Mouse (Mus musculus): Measurements from ENCODE around the gene Ndufs1. TPM values are rescaled to one million over a fixed set of nuclear protein-coding genes. Genes with fewer than 3 reads are reported as not detected.

Gene Ndufs1
- polyA plus RNA-seq, 1 experiment from 2014 or later: 132 TPM

GRCm38 (mm10) chr1:63131766-63132165, 44.9 kb downstream of the Ndufs1 start:
- H3K9me3 ChIP-seq: no peaks in the 10 kb centered on the region
- H3K9ac ChIP-seq: no peak overlapping the region
- 89% methylated on average over 11 of the region's 11 CpGs for WGBS
- H3K36me3 ChIP-seq: 0 out of 2 replicates have a peak, but pooled peaks cover 4% of the 10 kb centered on the region
- H3K4me3 ChIP-seq: no peak overlapping the region
- H3K27ac ChIP-seq: no peak overlapping the region
- no peak for ATAC-seq (ENCODE audit: borderline replicate concordance, extremely low read depth, low FRiP score, low TSS enrichment)
- no peak overlapping the region for H3K4me2 ChIP-seq
- peaks cover 7% of the 10 kb centered on the region; the same call in 1 of the 2 replicates for H3K4me1 ChIP-seq
- H3K27me3 ChIP-seq: no peaks in the 10 kb centered on the region

GRCm38 (mm10) chr1:63130883-63131282, 45.8 kb downstream of the Ndufs1 start:
- Histone ChIP-seq H3K9me3 (no peaks in the 10 kb centered on the region), H3K27ac (no peak overlapping the region), H3K4me1 (peaks cover 7% of the 10 kb centered on the region; the same call in 1 of the 2 replicates), H3K9ac (no peak overlapping the region), H3K4me3 (no peak overlapping the region), H3K27me3 (no peaks in the 10 kb centered on the region), H3K4me2 (no peak overlapping the region), H3K36me3 (0 out of 2 replicates have a peak, but pooled peaks cover 4% of the 10 kb centered on the region)
- ATAC-seq (ENCODE audit: borderline replicate concordance, extremely low read depth, low FRiP score, low TSS enrichment): no peak
- WGBS: 85% methylated on average over 2 of the region's 2 CpGs

- peaks cover 7% of the 10 kb centered on the region; the same call in 1 of the 2 replicates for H3K4me1 ChIP-seq
- peak overlapping the region; percentile 28 for H3K4me3 ChIP-seq
- peak overlapping the region; percentile 54 for H3K4me2 ChIP-seq
- peaks cover 8% of the 10 kb centered on the region for H3K36me3 ChIP-seq
- H3K27me3 ChIP-seq: no peaks in the 10 kb centered on the region
- H3K9me3 ChIP-seq: no peaks in the 10 kb centered on the region
- peak overlapping the region; percentile 59; the same call in 1 of the 2 replicates for H3K27ac ChIP-seq
- peak; percentile 70; the same call in 1 of the 2 replicates for ATAC-seq (ENCODE audit: borderline replicate concordance, extremely low read depth, low FRiP score, low TSS enrichment)
- 0 out of 2 replicates have a peak overlapping the region, but pooled peaks have one; percentile 16 for H3K9ac ChIP-seq
- 20% methylated on average over 18 of the region's 18 CpGs for WGBS
These were observed 46.6 kb downstream of the Ndufs1 start for GRCm38 (mm10) chr1:63129857-63130690.

- H3K27ac ChIP-seq: no peak overlapping the region
- ATAC-seq (ENCODE audit: borderline replicate concordance, extremely low read depth, low FRiP score, low TSS enrichment): no peak
- 54% methylated on average over 3 of the region's 3 CpGs for WGBS
- no peaks in the 10 kb centered on the region for H3K27me3 ChIP-seq
- H3K4me3 ChIP-seq: no peak overlapping the region
- H3K4me1 ChIP-seq: peaks cover 7% of the 10 kb centered on the region; the same call in 1 of the 2 replicates
- peaks cover 11% of the 10 kb centered on the region for H3K36me3 ChIP-seq
- peak overlapping the region; percentile 54; the same call in 1 of the 2 replicates for H3K4me2 ChIP-seq
- no peak overlapping the region for H3K9ac ChIP-seq
- H3K9me3 ChIP-seq: no peaks in the 10 kb centered on the region
These were observed 47.4 kb downstream of the Ndufs1 start for GRCm38 (mm10) chr1:63129273-63129672.

GRCm38 (mm10) chr1:63126206-63126605, 50.4 kb downstream of the Ndufs1 start:
- Histone ChIP-seq H3K9ac (no peak overlapping the region), H3K4me3 (no peak overlapping the region), H3K4me2 (no peak overlapping the region), H3K9me3 (no peaks in the 10 kb centered on the region), H3K27ac (no peak overlapping the region), H3K4me1 (peaks cover 7% of the 10 kb centered on the region; the same call in 1 of the 2 replicates), H3K36me3 (peaks cover 38% of the 10 kb centered on the region), H3K27me3 (no peaks in the 10 kb centered on the region)
- 90% methylated on average over 3 of the region's 3 CpGs for WGBS
- ATAC-seq (ENCODE audit: borderline replicate concordance, extremely low read depth, low FRiP score, low TSS enrichment): no peak

GRCm38 (mm10) chr1:63123823-63124450, 52.7 kb downstream of the Ndufs1 start:
- H3K27me3 ChIP-seq: no peaks in the 10 kb centered on the region
- no peak overlapping the region for H3K4me3 ChIP-seq
- no peaks in the 10 kb centered on the region for H3K4me1 ChIP-seq
- no peak overlapping the region for H3K4me2 ChIP-seq
- H3K27ac ChIP-seq: no peak overlapping the region
- H3K36me3 ChIP-seq: peaks cover 59% of the 10 kb centered on the region
- WGBS: 64% methylated on average over 6 of the region's 6 CpGs
- no peak for ATAC-seq (ENCODE audit: borderline replicate concordance, extremely low read depth, low FRiP score, low TSS enrichment)
- no peak overlapping the region for H3K9ac ChIP-seq
- no peaks in the 10 kb centered on the region for H3K9me3 ChIP-seq

- H3K9me3 ChIP-seq: no peaks in the 10 kb centered on the region
- H3K27me3 ChIP-seq: no peaks in the 10 kb centered on the region
- no peak overlapping the region for H3K9ac ChIP-seq
- WGBS: 77% methylated on average over 6 of the region's 6 CpGs
- no peak overlapping the region for H3K4me2 ChIP-seq
- no peak for ATAC-seq (ENCODE audit: borderline replicate concordance, extremely low read depth, low FRiP score, low TSS enrichment)
- peaks cover 64% of the 10 kb centered on the region for H3K36me3 ChIP-seq
- H3K27ac ChIP-seq: no peak overlapping the region
- H3K4me3 ChIP-seq: no peak overlapping the region
- H3K4me1 ChIP-seq: peaks cover 2% of the 10 kb centered on the region; the same call in 1 of the 2 replicates
These were observed 54.6 kb downstream of the Ndufs1 start for GRCm38 (mm10) chr1:63122005-63122404.

- ATAC-seq (ENCODE audit: borderline replicate concordance, extremely low read depth, low FRiP score, low TSS enrichment): no peak
- H3K36me3 ChIP-seq: peaks cover 60% of the 10 kb centered on the region
These were observed 56.3 kb downstream of the Ndufs1 start for GRCm38 (mm10) chr1:63120382-63120781.

GRCm38 (mm10) chr1:63119675-63120074, 57.0 kb downstream of the Ndufs1 start:
- no peaks in the 10 kb centered on the region for H3K27me3 ChIP-seq
- peaks cover 18% of the 10 kb centered on the region for H3K4me1 ChIP-seq
- no peak for ATAC-seq (ENCODE audit: borderline replicate concordance, extremely low read depth, low FRiP score, low TSS enrichment)
- no peak overlapping the region for H3K9ac ChIP-seq
- no peaks in the 10 kb centered on the region for H3K9me3 ChIP-seq
- H3K36me3 ChIP-seq: peaks cover 60% of the 10 kb centered on the region
- H3K4me2 ChIP-seq: no peak overlapping the region
- H3K27ac ChIP-seq: no peak overlapping the region
- 88% methylated on average over 4 of the region's 4 CpGs for WGBS
- no peak overlapping the region for H3K4me3 ChIP-seq

More at GRCm38 (mm10) chr1:63120382-63120781, 56.3 kb downstream of the Ndufs1 start:
- Histone ChIP-seq H3K9ac (no peak overlapping the region), H3K4me2 (no peak overlapping the region), H3K27me3 (no peaks in the 10 kb centered on the region), H3K9me3 (no peaks in the 10 kb centered on the region), H3K27ac (no peak overlapping the region), H3K4me1 (peaks cover 18% of the 10 kb centered on the region), H3K4me3 (no peak overlapping the region)
- 93% methylated on average over 2 of the region's 2 CpGs for WGBS

- Histone ChIP-seq H3K4me3 (peak overlapping the region; percentile 94), H3K4me2 (peak overlapping the region; percentile 77), H3K27ac (peak overlapping the region; percentile 98), H3K4me1 (peaks cover 27% of the 10 kb centered on the region), H3K36me3 (peaks cover 23% of the 10 kb centered on the region), H3K9me3 (no peaks in the 10 kb centered on the region), H3K9ac (peak overlapping the region; percentile 99; the same call in 1 of the 2 replicates), H3K27me3 (no peaks in the 10 kb centered on the region)
- ATAC-seq (ENCODE audit: borderline replicate concordance, extremely low read depth, low FRiP score, low TSS enrichment): no peak
- 11% methylated on average over 3 of the region's 3 CpGs for WGBS
These were observed 61.1 kb downstream of the Ndufs1 start for GRCm38 (mm10) chr1:63115540-63115939.

- no peak for ATAC-seq (ENCODE audit: borderline replicate concordance, extremely low read depth, low FRiP score, low TSS enrichment)
- Histone ChIP-seq H3K4me1 (peaks cover 32% of the 10 kb centered on the region), H3K36me3 (peaks cover 18% of the 10 kb centered on the region), H3K4me3 (peak overlapping the region; percentile 94), H3K4me2 (peak overlapping the region; percentile 77), H3K27ac (peak overlapping the region; percentile 98), H3K27me3 (no peaks in the 10 kb centered on the region), H3K9ac (peak overlapping the region; percentile 99), H3K9me3 (no peaks in the 10 kb centered on the region)
- WGBS: 12% methylated on average over 4 of the region's 4 CpGs
These were observed 61.5 kb downstream of the Ndufs1 start for GRCm38 (mm10) chr1:63115096-63115495.

Measured in lung, embryonic 15.5 days (tissue).